Mouse (Mus musculus): ENCODE data around the gene Lhpp.

DNA sequence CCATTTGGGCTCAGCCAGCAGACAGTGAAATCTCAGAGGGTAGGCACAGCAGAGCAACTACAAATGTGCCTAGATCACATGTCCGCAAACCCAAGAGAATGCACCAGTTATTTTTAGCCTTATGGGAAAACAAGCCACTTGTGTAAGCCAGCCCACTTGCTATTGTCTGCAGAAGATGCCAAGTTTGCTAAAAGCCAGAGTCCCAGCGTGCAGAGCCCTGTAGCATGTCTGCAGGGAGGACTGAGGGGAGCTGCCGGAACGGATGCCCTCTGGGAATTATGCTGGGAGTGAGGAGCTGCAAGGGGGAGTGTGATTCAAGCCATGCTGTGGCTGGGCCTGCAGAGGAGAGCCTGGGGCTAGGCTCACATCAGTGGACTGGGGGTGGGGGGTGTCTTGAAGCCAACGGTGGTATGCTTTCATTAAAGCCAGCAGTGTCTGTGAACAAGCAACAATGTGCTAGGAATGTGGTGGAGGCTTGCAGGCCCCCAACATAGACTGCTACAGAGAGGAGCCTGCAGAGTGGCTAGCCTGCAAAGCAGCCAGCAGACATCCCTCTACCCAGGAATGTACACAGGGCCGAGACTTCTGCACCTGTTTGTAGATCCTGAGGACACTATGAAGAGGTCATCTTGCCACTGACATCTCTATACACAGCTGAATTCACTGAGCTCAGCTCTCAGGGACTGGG, 103.9 kb downstream of the Lhpp start:
- TF ChIP-seq MAX (IDR thresholded peaks at IDR 0.05; ENCODE audit: low read depth), result no peak
- TF ChIP-seq POLR2A (IDR thresholded peaks at IDR 0.05; ENCODE audit: insufficient read length, low read depth), result no peak
- no peak for TF ChIP-seq TCF3 (IDR thresholded peaks at IDR 0.05; ENCODE audit: insufficient read length, low read depth)
- TF ChIP-seq CEBPB (IDR thresholded peaks at IDR 0.05; ENCODE audit: insufficient read depth, poor library complexity, severe bottlenecking), result peak; percentile 36; the same call in 1 of the 2 replicates
- peak in 1 of 3 experiments; percentile 55 for TF ChIP-seq MYOG (IDR thresholded peaks at IDR 0.05; ENCODE audit: control insufficient read depth in 1 of 3, insufficient read depth in 1 of 3, insufficient read length in 2 of 3, low read depth in 2 of 3)

Measured in myocyte (in vitro differentiated cells).